Mouse (Mus musculus): ENCODE results near the gene Padi2. TPM values are rescaled to one million over a fixed set of nuclear protein-coding genes. Genes with fewer than 3 reads are reported as not detected.

Gene Padi2
- total RNA-seq, 2 experiments from 2014 or later = 53.5 to 54.0 TPM

- no peak for ATAC-seq (ENCODE audit: poor library complexity, severe bottlenecking)
Measured at GRCm38 (mm10) chr4:140984544-140984943, 78.4 kb downstream of the Padi2 start.

- no peak for ATAC-seq (ENCODE audit: poor library complexity, severe bottlenecking)
Measured at GRCm38 (mm10) chr4:140986024-140986710, 80.0 kb downstream of the Padi2 start.

DNA sequence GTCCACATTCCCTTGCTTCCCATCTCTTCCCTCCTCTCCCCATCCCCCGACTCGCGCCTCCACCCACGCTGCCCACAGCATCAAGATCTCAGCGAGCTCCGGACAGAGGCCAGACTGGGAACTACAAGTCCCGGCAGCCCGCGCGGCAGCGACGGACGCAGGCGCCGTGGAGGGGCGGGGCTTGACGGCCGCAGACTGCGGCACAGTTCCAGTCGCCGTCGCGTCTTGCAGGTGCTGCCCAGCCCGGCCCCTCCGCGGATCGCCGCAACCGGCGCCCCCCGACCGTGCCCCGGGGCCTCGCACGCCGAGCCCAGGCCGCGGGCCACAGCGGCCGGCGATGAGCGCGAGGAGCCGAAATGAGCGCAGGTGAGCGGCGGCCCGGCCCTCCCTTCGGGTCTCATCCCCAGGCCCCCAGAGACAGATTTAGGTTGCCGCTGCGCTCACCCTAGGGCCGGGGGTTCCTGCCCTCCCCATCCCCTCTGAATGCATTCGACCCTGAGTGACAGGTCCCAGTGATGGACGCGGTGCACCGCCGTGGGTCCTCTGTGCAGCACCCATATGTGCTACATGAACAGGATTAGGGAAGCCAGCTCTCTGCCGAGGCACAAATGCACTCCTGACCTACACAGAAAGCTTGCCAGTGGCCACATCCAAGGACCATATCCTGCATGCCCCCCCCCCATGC is 80.7 kb downstream of the Padi2 start, which contains the start of gene Atp13a2:
TSS of gene Atp13a2 (plus strand) at position 163 of the 685 bp plus-strand sequence.
- peak; percentile 67 for ATAC-seq (ENCODE audit: poor library complexity, severe bottlenecking)

- no peak for ATAC-seq (ENCODE audit: poor library complexity, severe bottlenecking)
Measured at GRCm38 (mm10) chr4:140987476-140987875, 81.3 kb downstream of the Padi2 start.

DNA sequence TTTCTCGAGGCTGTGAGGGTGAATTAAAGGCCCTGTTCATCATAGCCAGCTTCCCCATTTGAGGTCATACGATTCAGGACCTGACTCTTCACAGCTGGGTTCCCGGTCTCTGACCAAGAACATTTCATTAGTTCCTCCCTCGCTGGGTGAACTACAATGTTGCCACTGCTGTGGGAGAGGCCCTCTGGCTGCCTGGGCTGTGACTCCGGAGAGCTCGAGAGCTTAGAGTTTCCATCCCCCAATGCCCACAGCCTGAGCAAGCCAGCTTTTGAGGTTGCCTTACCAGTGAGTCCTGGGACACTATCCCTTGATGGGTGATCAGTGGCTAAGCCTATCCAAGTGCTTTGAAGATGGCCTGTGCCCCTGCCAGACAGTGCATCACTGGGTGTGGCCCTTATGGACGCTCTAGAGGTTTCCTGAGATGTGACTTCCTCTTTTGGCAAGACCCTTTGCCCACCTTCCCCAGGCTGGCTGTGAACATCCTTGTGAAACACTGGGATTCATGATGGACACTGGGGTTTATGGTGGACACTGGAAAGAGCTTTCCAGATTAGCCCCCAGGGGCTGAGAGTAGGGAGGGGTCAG is 82.7 kb downstream of the Padi2 start:
- ATAC-seq (ENCODE audit: poor library complexity, severe bottlenecking) = peak; percentile 70

DNA sequence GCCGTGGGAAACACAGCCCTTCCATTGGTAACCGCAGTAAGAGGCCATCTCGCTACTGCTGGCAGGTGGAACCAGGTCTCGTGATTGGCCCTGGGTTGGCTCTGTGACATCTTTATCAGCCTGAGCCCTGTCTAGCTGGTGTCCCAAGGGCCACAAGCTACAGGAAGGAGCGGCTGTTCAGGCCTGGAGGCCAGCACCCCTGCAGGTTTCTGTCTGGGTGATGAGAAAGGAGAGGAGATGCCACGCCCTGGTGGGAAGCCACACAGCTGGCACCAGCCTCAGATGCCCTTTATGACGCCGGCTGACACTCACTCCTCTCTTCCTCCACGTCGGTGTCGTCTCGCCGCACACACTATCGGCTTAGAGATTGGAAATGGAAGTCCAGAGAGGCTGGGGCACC is 83.3 kb downstream of the Padi2 start:
- ATAC-seq (ENCODE audit: poor library complexity, severe bottlenecking) = no peak

DNA sequence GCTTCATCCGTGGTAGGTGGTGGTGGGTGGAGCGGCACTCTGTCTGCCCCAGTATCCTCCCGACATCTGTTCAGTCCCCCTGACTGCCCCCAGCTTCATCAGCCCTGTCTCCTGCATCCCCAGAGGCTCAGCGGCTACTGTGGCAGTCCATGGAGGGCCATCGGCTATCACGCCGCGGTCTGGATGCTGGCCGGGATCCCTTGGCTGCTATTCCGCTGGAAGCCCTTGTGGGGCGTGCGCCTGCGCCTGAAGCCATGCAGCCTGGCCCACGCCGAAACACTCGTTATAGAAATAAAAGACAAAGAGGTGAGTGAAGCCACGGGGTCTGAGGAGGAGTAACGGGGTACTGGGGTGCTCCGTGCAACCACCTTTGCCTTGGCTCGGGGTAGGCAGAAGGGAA is 86.1 kb downstream of the Padi2 start:
- ATAC-seq (ENCODE audit: poor library complexity, severe bottlenecking) = no peak

GRCm38 (mm10) chr4:140993846-140994245 is 87.7 kb downstream of the Padi2 start:
- ATAC-seq (ENCODE audit: poor library complexity, severe bottlenecking) = no peak

GRCm38 (mm10) chr4:140995811-140996210 is 89.7 kb downstream of the Padi2 start:
- ATAC-seq (ENCODE audit: poor library complexity, severe bottlenecking) = peak; percentile 45

- no peak for ATAC-seq (ENCODE audit: poor library complexity, severe bottlenecking)
Measured at GRCm38 (mm10) chr4:140996812-140997211, 90.7 kb downstream of the Padi2 start.

Other genes with a start within 250 kb of the Padi2 start
- 22.8 and 25.3 TPM in 2 replicates for gene Arhgef10l, start 240.3 kb upstream of the Padi2 start, total RNA-seq (2015)
- gene Arhgef10l, start 240.3 kb upstream of the Padi2 start, total RNA-seq (2017) = 72.2 and 83.3 TPM in 2 replicates
- gene Rcc2, start 205.8 kb upstream of the Padi2 start, total RNA-seq (2015) = 30.3 and 37.4 TPM in 2 replicates
- 50.8 and 57.3 TPM in 2 replicates for gene Rcc2, start 205.8 kb upstream of the Padi2 start, total RNA-seq (2017)
- not detected in 2 replicates for gene Padi6, start 163.7 kb upstream of the Padi2 start, total RNA-seq (2015)
- gene Padi6, start 163.7 kb upstream of the Padi2 start, total RNA-seq (2017) = not detected in 2 replicates
- 54.2 and 58.1 TPM in 2 replicates for gene Padi4, start 132.1 kb upstream of the Padi2 start, total RNA-seq (2015)
- 60.7 and 63.3 TPM in 2 replicates for gene Padi4, start 132.1 kb upstream of the Padi2 start, total RNA-seq (2017)
- 0.27 and 0.51 TPM in 2 replicates for gene Padi3, start 95.7 kb upstream of the Padi2 start, total RNA-seq (2015)
- 0.26 TPM in 1 of 2 replicates, not detected in the other for gene Padi3, start 95.7 kb upstream of the Padi2 start, total RNA-seq (2017)
- gene Padi1, start 60.6 kb upstream of the Padi2 start, total RNA-seq (2015) = not detected in 2 replicates
- not detected in 2 replicates for gene Padi1, start 60.6 kb upstream of the Padi2 start, total RNA-seq (2017)
- 182 and 183 TPM in 2 replicates for gene Sdhb, start 54.9 kb downstream of the Padi2 start, total RNA-seq (2015)
- gene Sdhb, start 54.9 kb downstream of the Padi2 start, total RNA-seq (2017) = 110 and 120 TPM in 2 replicates
- 25.1 and 29.7 TPM in 2 replicates for gene Atp13a2, start 80.5 kb downstream of the Padi2 start, total RNA-seq (2015)
- 37.2 and 43.5 TPM in 2 replicates for gene Atp13a2, start 80.5 kb downstream of the Padi2 start, total RNA-seq (2017)
- gene Mfap2, start 104.1 kb downstream of the Padi2 start, total RNA-seq (2015) = not detected in 2 replicates
- gene Mfap2, start 104.1 kb downstream of the Padi2 start, total RNA-seq (2017) = not detected in 2 replicates
- gene Crocc, start 154.2 kb downstream of the Padi2 start, total RNA-seq (2015) = 1.9 and 2.8 TPM in 2 replicates
- gene Crocc, start 154.2 kb downstream of the Padi2 start, total RNA-seq (2017) = 8.6 and 9.1 TPM in 2 replicates
- 70.2 and 72.2 TPM in 2 replicates for gene Necap2, start 172.0 kb downstream of the Padi2 start, total RNA-seq (2015)
- 126 and 133 TPM in 2 replicates for gene Necap2, start 172.0 kb downstream of the Padi2 start, total RNA-seq (2017)
- not detected in 2 replicates for gene Spata21, start 182.0 kb downstream of the Padi2 start, total RNA-seq (2015)
- not detected in 2 replicates for gene Spata21, start 182.0 kb downstream of the Padi2 start, total RNA-seq (2017)
- 45.4 and 46.8 TPM in 2 replicates for gene Szrd1, start 233.4 kb downstream of the Padi2 start, total RNA-seq (2015)
- 41.0 and 46.9 TPM in 2 replicates for gene Szrd1, start 233.4 kb downstream of the Padi2 start, total RNA-seq (2017)
- gene Fbxo42, start 241.6 kb downstream of the Padi2 start, total RNA-seq (2015) = 14.1 and 16.3 TPM in 2 replicates
- 10.0 and 12.6 TPM in 2 replicates for gene Fbxo42, start 241.6 kb downstream of the Padi2 start, total RNA-seq (2017)

All from megakaryocyte, adult 5-6 weeks (primary cell).